Mouse (Mus musculus) G1E (cell line): ENCODE measurements around the gene Nrap.

Experiments
- CTCF ChIP-seq: IDR thresholded peaks from 2 replicates; pipeline ENCODE4 v1.5.1; 2012; ENCODE audit warnings: low read depth, low read length, inconsistent platforms, mixed read lengths
- GATA1 ChIP-seq: IDR thresholded peaks from 2 replicates; pipeline ENCODE4 v1.6.1; 2012; ENCODE audit warnings: borderline replicate concordance, low read length, inconsistent platforms, mixed read lengths
- GATA2 ChIP-seq: IDR thresholded peaks from 2 replicates; pipeline ENCODE4 v1.6.1; 2012; ENCODE audit warnings: low read depth, low read length, inconsistent platforms, borderline replicate concordance
- TAL1 ChIP-seq: conservative IDR thresholded peaks from 2 replicates; pipeline ENCODE4 v1.6.1; 2012; ENCODE audit warnings: low read depth, low read length, inconsistent platforms, mixed read lengths

DNA sequence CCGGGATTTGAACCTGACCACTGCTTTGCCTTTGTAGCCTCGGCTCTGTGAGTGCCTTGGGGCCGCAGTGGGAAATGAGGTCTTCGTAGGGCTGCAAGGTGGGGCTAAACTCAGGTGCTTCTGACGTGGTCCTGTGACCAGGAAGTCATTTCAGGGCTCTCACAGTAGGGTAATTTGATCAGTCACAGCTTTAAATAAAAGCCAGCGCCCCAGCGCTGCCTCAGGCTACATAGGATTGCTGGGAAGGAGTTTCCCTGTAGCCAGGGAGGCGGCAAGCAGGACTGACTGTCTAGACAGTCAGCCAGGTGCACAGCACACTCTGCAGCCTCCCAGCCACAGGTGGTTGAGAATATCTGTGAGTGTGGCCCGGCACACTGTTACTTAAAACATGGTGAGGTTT, 29.6 kb upstream of the Nrap start:
- no peak for TF ChIP-seq CTCF
- TF ChIP-seq GATA1: no peak
- TF ChIP-seq TAL1: no peak
- no peak for TF ChIP-seq GATA2
